Mouse (Mus musculus): Measurements from ENCODE around the gene Mcm7.

Gene Mcm7

DNA sequence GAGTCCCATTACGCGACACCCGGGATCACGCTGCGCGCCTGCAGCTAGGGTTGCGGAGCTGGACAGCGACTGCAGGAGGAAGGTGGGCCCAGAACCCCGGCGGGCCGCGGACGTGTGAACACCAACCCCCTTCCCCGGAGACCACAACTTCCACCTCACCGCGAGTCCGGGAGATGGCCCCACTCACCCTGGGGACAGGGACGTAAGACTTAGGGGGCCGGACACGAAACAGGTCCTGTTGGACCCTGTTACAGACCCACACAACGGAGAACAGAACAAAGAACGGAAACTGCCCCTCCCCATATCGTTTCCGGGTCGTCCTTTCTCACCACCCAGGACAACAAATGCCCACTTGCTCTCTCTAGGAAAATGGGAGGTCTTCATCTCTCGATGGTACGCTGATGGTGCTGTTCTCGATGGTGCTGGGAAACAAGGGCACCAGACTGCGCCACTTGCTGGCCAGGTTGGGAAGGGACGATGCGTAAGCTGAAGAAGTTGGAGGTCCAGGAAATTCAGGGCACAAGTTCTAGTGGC is 16.7 kb downstream of the Mcm7 start, which contains the start of gene Zfp113:
Zfp113 (minus strand) TSS at position 302 of the 534 bp plus-strand sequence.
- DNase-seq (ENCODE audit: low spot score), result peak; percentile 73

DNA sequence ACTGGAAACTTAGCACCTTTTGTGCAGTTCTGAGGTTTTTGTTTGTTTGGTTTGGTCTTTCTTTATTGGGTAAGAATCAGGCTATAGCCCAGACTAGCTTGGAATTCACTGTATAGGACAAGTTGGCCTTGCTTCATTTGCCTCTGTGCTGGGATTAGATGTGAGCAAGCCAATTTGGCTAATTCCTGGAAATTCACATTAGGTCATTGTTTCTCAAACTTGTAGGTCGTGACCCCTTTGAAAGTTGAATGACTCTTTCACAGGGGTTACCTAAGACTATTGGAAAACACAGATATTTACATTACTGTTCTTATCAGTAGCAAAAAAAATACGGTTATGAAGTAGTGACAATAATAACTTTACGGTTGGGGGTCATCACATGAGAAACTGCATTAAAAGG is 17.8 kb downstream of the Mcm7 start:
- DNase-seq (ENCODE audit: low spot score), result no peak

DNA sequence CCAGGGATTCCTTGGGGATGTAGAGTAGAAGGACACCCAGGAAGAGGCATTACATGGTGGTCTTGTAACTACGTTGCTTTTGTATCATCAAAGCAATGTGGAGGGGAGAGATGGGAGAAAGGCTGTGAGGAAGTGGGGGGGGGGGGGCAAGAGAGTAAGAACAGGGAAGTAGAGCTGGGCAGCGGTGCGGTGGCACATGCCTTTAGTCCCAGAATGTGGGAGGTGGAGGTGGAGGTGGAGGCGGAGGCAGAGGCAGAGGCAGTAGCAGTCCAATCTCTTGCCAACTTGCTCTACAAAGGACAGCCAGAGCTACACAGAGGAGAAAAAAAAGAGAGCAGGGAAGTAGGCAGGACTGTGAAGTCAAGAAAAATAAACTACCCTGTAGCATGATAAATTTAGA is 33.6 kb downstream of the Mcm7 start:
- no peak for DNase-seq (ENCODE audit: low spot score)

DNA sequence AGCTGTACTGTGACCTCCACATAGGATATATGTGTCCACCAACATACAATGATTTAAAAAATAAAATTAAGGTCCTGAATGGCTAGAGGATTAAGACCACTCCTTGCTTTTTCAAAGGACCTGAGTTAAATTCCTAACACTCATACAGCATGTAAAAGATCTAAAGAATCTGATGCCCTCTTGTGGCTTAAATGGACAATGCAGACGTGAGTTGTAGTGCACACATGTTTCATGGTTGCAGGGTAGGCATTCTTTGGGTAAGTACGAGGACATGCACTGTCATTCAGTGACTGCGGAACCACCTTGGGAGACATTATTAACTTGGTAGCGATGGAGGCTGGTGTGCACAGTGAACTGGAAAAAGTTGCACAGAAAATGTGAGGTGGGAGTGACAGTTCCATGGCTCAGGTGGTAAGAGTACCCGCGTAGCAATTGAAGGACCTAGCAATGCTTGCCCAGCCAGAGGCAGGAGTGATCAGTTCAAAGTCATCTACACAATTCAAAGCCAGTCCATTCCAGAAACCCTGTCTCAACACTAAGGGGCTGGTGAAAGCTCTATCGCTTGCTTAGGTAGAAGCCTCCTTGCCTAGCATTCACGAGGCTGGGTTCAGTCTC is 34.2 kb downstream of the Mcm7 start:
- no peak for DNase-seq (ENCODE audit: low spot score)

DNA sequence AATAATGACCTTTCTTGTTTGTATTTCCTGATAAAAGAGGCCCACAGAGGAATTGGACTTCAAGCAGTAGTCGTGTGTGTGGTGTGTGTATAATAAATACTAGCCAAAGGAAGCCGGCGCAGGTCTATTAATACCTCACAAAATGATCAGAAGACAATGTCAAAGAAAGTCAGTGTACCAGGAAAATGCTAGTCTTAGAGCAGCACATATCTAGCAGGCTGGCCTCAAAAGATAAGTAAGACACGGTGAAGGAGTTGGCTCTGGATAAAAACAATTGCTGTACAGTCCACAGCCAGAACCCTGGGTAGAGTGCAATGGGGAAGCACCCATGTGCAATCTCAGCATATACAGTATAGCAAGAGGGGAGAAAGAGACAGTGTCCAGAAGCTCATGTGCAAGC is 35.0 kb downstream of the Mcm7 start:
- no peak for DNase-seq (ENCODE audit: low spot score)

DNA sequence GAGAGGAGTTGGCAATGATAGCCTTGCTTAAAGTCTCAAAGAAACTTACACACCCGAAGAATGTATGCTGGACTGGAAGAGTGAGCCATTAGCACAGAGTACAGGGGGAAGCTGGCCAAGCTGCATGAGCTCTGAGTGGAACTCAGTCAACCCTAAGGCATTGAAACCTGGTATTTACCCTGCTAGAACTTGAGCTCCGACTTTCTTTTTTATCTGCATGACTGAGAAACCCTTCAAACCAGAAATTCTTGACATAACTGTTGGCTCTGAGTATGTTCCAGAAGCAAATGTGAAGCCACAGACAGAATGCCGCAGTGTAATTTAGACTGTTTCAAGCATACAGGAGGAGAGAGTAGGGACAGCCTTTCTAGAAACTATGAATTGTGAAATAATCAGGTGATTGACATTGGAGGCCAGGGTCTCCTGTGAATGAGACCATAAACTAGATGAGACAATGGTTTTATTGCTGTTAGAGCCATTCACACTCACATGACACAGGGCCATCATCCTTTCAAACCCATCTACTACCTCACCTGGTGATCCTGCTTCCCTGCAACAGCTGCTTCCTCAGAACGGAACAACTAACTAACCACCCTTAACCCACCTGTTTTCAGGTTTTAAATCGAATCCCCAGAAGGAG is 39.7 kb downstream of the Mcm7 start:
- DNase-seq (ENCODE audit: low spot score), result no peak

DNA sequence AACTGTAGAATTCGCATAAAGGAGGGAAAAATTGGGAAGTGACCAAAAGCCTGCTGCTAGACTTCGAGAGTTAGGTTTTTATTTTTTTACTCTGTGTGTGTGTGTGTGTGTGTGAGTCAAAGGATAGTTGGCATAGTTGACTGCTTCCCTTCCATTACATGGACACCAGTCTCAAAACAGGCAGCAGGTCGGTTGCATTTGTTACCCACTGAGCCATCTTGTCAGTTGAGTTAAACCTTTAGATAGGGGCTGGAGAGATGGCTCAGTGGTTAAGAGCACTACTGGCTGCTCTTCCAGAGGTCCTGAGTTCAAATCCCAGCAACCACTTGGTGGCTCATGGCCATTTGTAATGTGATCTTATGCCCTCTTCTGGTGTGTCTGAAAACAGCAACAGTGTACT is 54.2 kb downstream of the Mcm7 start:
- DNase-seq (ENCODE audit: low spot score), result no peak

DNA sequence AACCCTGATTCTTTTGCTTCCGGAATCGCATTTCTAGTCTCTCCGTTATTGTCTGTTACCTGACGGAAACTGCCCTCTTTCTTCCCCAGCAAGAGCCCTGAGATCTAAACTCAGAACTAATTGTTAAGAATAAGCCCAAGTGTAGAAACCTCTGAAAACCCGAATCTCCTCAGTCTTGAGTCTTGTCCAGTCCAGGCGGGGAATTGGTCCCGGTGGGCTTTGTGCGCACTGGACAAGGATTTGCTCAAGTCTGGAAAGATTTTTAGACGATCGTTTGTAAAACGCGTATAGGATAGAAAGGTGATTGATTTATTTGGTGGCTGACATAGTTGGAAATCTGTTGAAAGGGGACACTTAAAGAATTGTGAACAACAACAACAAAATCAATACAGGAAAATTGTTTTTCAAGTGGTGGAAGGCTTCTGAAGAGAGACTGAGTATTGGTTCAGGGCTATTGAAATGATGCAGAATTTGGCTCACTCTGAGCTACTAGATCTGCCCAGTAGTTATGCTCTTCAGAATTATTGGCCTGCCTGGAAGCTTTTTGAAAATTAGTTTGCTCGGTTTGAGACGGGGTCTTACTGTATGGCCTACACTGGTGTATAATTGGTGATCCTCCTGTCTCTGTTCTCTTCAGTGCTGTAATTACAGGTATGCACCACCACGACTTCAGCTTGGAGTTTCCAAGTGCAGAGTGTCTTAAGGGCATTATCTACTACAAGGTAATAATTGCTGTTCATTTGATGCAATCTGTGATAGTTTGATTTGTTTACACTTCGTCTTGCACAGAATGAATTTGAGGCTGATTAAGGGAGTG is 54.8 kb downstream of the Mcm7 start:
- DNase-seq (ENCODE audit: low spot score), result no peak

DNA sequence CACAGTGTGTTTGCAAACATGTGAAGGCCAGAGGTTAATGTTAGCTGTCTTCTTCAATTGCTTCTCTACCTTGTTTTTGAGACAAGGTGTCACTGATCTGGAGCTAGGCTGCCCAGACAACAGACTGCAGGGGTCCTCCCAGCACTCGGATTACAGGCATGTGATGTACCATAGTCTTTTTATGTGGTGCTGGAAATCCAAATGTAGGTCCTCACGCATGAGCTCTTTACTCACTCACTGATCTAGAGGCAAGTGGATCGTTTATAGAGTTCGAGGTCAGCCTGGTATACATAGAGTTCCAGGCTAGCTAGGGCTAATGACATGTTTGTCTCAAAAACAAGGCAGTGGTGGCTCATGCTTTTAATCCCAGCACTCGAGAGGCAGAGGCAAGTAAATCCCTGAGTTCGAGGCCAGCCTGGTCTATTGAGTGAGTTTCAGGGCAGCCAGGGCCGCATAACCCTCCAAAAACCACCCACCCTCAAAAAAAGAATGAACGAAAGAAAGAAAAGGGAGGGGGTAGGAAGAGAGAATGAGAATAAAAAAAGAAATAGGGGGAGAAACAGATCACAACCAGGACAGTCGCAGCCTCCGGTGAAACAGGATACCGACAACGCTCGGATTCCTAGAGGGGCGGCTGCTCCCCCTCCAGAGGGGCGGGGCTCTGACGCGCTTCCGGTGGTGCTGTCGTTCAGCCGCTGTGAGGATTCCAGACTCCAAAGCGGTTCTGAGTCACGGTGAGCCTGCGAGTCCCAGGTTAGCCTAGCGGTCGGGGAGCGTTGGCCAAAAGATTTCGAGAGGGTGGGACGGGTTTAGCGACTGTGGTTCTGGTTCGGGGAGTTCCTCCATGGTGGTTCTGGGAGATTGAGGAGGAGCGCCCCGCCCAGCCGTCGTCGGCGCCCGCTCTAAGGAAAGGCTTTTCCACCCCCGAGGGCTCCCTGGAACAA is 55.7 kb downstream of the Mcm7 start, which contains the start of gene Zscan21:
Zscan21 (plus strand) TSS at position 649 of the 944 bp plus-strand sequence.
- peak; percentile 82 for DNase-seq (ENCODE audit: low spot score)

Data from spleen, adult 12 weeks (tissue).